Mouse (Mus musculus) granulocyte monocyte progenitor cell, adult 5-6 weeks (primary cell): Measurements from ENCODE around the gene Pelp1. TPM values are rescaled to one million over a fixed set of nuclear protein-coding genes. Genes with fewer than 3 reads are reported as not detected.
"Not testable (repeated sequence)": the region's sequence is repeated elsewhere in the genome, so short reads cannot be mapped to it uniquely, and the experiment has no call there.

Experiments used
- ATAC-seq: replicated peaks from 2 replicates; pipeline ENCODE4 v1.8.0; 2016; ENCODE audit warnings: mild to moderate bottlenecking, moderate TSS enrichment, inconsistent platforms; ENCODE audit not compliant: poor library complexity, severe bottlenecking
- total RNA-seq, 2 experiments: library from RNA; stranded (forward) in 1 of 2; stranded (reverse) in 1 of 2; fragments of 200-712, 200-1000 nt in 1 of 2; fragments of >200 nt in 1 of 2; fragmentation: Nextera tagmentation in 1 of 2; gene quantifications; 2 replicates each; pipeline ENCODE4 v1.2.3; 2014 to 2017

Gene Pelp1
- total RNA-seq, 2 experiments from 2014 or later, result 12.7 to 33.0 TPM

DNA sequence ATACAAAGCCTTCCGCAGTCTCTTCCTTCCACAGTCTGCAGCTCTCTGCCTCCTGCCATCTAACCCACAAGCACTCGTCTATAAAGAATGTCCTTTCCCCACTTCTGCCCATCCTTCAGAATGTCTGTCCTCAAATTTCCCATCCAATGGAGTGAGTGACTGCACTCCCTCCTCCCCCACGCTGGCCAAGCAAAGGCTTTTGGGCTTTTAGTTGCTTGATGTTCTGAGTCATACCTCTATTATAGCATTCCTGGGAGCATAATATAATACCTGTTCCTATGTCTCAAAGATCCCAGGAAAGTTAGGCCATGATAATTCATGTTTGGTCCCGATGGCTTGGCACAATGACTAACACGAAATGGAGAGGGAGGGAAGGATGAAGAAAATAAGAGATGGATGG lies 21.7 kb upstream of the Pelp1 start:
- ATAC-seq, result no peak

DNA sequence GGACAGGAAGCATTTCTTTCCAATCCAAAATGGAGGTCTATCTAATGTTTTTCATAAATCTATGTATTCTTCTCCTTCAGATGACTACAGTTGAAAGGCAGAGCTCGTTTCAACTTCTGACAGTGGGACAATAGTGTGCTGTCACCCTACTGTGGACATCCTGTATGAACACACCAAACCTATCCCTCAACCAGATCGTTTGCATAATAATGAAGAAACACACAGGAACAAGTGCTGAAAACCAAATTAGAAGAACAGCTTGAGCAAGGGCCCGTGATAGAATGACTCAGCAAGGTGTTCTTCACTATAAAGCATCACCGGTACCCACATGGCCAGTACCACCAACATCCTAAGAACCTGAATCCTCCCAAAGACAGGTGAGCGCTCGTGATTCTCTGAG lies 16.8 kb upstream of the Pelp1 start:
- peak; percentile 53 for ATAC-seq

GRCm38 (mm10) chr11:70419486-70419885 lies 9.7 kb upstream of the Pelp1 start:
- ATAC-seq, result no peak

GRCm38 (mm10) chr11:70418199-70418598 lies 8.4 kb upstream of the Pelp1 start:
- no peak for ATAC-seq

- 0 out of 2 replicates have a peak, but pooled peaks have one; percentile 20 for ATAC-seq
Observed at GRCm38 (mm10) chr11:70413961-70414360, 4.1 kb upstream of the Pelp1 start.

DNA sequence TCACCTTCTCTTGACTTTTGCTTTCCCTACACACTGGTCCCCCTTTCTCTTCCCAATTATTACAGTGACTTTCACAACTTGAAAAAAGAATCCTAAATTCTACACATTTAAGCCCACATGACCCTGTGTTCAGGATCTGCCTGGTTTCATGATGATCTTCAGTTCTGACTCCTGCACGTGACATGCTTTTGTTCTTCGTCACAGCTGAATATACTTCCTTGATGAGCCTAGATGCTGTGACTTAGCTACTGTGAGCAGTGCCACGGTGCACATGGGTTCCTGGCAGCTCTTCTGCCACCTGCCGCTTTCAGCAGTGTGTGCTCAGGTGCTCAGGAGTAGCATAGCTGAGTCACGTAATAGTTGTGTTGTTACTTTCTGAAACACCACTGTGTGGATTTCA lies 2.8 kb upstream of the Pelp1 start:
- ATAC-seq, result no peak

- peak; percentile 12 for ATAC-seq
Observed at GRCm38 (mm10) chr11:70410297-70410643, 439 bp upstream of the Pelp1 start.

DNA sequence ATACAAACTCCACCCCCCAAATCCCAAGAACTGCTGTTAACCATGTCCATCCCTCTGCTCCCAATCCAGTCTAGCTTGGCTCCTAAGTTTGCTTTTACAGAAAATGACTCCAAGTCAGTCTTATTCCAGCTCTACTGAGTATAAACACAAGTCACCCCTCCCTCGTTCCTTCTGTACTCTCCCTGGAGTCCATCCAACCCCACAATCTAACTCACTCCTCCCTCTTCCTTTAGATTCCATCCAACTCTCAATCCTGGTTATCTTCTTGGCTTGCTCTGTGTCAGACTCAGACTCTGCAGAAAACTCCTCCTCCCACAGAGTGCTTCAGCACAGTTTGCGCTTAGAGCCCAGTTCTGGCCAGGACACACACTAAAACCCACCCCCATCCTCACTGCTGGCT lies 6.2 kb downstream of the Pelp1 start:
- ATAC-seq, result no peak

- ATAC-seq, result no peak
Observed at GRCm38 (mm10) chr11:70389421-70389820, 20.4 kb downstream of the Pelp1 start.

DNA sequence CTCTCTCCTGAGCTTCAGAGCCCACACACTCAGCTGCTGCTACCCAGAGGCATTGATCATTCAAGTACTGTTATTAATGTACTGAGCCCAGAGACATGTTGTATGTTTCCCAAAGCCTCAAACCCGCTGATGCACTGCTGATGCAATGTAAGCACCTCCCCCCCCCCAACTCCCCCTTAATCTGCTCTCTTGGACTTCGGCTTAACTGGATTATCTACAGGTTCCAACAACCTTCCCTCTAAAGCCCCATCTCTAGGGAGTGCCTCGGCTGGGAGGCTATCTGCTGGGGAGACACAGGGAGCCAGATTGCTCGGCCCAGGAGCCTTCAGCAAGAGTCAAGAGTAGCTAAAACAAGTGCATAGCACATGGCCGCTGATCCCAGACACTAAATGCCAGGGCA lies 22.4 kb downstream of the Pelp1 start:
- ATAC-seq, result no peak

DNA sequence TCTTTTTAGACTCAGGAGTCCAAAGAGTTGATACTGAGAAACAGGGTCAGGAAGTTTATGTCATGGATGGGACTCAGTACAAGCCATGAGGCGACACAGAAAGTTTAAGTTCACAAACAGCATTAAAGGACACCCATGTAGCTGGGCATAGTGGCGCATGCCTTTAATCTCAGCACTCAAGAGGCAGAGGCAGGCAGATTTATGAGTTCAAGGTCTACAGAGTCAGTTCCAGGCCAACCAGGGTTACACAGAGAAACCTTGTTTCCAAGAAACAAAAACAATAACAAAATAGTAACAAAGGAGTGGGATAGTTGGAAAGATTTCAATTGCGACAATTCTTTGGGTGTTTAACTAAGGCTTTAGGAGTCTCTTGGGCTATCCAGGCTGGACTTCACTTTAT lies 25.7 kb downstream of the Pelp1 start:
- no peak for ATAC-seq

GRCm38 (mm10) chr11:70381330-70381729 lies 28.5 kb downstream of the Pelp1 start:
- ATAC-seq, result peak; percentile 46

DNA sequence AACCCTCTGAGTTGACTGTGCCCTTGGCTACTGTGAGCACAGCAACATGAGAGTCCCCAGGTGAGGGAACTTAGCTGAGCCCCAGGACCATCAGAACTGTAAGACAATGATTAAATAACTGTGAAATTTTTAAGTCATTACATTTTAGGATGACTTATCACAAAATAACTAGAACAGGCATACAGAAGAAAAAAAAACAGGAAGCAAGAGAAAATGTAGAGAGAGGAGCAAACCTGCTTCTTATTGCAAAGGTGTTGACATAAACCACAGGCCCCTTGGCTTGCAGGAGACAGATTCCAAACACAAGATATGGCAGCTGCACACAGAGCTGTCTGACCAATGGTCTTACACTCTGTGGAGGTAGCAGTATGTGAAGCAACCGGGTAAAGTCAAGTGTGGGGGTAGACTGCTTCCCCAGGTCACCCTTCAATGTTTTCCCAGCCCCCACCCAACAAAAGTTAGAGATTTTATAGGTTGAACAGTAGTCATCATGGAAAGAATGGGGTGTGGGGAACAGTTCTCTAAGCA lies 29.3 kb downstream of the Pelp1 start:
- ATAC-seq, result peak; percentile 60

- ATAC-seq, result peak; percentile 58
Observed at GRCm38 (mm10) chr11:70376054-70376453, 33.8 kb downstream of the Pelp1 start.

- ATAC-seq, result peak; percentile 78
Observed at GRCm38 (mm10) chr11:70374302-70374701, 35.5 kb downstream of the Pelp1 start.

DNA sequence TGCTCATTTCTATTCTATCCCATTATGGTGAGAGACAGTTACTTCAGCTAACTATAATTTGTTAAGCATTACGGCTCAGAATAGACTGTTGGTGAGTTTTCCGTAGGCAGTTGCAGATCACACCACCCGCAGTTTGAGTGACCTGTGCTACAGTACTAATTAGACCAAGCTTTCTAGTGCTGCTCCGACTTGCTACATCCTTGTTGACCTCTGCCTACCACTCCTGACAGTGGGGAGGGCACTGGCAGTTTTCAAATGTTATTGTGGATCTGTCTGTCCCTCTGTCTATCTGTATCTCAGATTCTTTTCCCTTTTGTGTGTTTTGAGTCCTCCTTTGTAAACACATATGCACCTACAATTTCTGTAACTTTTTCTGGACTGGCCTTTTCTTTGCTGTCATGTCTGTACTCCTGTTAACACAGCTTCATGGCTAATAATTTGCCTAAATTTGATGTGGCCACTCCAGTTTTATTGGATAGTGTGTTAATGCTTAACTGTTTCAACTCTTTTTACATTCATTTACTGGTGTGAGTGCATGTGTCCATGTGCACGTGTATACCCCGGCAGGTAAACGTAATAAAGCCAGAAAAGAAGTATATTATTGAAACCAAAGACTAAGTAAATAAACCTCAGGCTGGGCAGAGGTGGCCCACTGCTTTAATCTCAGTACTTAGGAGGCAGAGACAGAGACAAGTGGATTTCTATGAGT lies 36.8 kb downstream of the Pelp1 start:
- no peak for ATAC-seq

- peak; percentile 88 for ATAC-seq
Observed at GRCm38 (mm10) chr11:70372396-70372795, 37.4 kb downstream of the Pelp1 start.

- ATAC-seq, result not testable (repeated sequence)
Observed at GRCm38 (mm10) chr11:70368626-70369025, 41.2 kb downstream of the Pelp1 start.

GRCm38 (mm10) chr11:70367701-70368100 lies 42.1 kb downstream of the Pelp1 start:
- not testable (repeated sequence) for ATAC-seq

DNA sequence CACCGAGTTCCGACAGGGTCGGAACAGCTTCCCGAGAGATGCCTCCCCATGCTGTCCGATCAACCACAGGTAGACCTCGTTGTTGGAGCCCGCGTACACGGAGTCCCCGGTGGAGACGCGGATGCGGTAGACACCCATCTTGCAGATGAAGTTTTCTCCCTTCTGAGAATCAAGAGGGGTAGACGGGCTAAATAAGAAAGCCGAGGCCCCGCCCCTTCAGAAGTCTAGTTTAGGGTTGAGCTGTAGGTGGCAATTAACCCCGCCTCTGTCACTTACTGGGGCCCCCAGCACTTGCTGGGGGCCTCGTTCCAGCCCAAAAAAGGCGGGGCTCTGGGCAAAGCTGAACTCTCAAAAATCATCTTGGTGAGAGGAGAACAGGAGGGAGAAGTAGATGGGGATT lies 58.0 kb downstream of the Pelp1 start, which contains the start of gene Alox15:
Alox15 (minus strand) TSS at position 164 of the 400 bp plus-strand sequence.
- no peak for ATAC-seq

- ATAC-seq, result no peak
Observed at GRCm38 (mm10) chr11:70348630-70349029, 61.2 kb downstream of the Pelp1 start.

- ATAC-seq, result no peak
Observed at GRCm38 (mm10) chr11:70347861-70348260, 62.0 kb downstream of the Pelp1 start.
